Mouse (Mus musculus) monocyte, adult 2 months (primary cell): ENCODE results near the gene Sptssb.

Experiments used
- DNase-seq, 2 experiments: peaks; one replicate each; pipeline ENCODE4 v3.0.0; 2022; ENCODE audit warnings: low spot score in 2 of 2, low read depth in 1 of 2

Sptssb gene

GRCm38 (mm10) chr3:69839485-69839884, 20.3 kb downstream of the Sptssb start:
- DNase-seq = no peak

- no peak for DNase-seq
Observed at GRCm38 (mm10) chr3:69829532-69829931, 30.2 kb downstream of the Sptssb start.

GRCm38 (mm10) chr3:69824536-69824935, 35.2 kb downstream of the Sptssb start:
- DNase-seq = no peak

GRCm38 (mm10) chr3:69820614-69821013, 39.1 kb downstream of the Sptssb start:
- DNase-seq = no peak

GRCm38 (mm10) chr3:69819851-69820200, 39.9 kb downstream of the Sptssb start:
- DNase-seq = no peak

GRCm38 (mm10) chr3:69819146-69819850, 40.4 kb downstream of the Sptssb start:
- DNase-seq = no peak

- no peak for DNase-seq
Observed at GRCm38 (mm10) chr3:69818466-69818865, 41.3 kb downstream of the Sptssb start.

- no peak for DNase-seq
Observed at GRCm38 (mm10) chr3:69816547-69816946, 43.2 kb downstream of the Sptssb start.

- DNase-seq = no peak
Observed at GRCm38 (mm10) chr3:69813005-69813695, 46.6 kb downstream of the Sptssb start.

- no peak for DNase-seq
Observed at GRCm38 (mm10) chr3:69812442-69812841, 47.3 kb downstream of the Sptssb start.

- DNase-seq = no peak
Observed at GRCm38 (mm10) chr3:69808479-69808878, 51.3 kb downstream of the Sptssb start.

- DNase-seq = no peak
Observed at GRCm38 (mm10) chr3:69803137-69803536, 56.6 kb downstream of the Sptssb start.

GRCm38 (mm10) chr3:69800829-69801384, 58.8 kb downstream of the Sptssb start:
- DNase-seq = no peak

GRCm38 (mm10) chr3:69799096-69799495, 60.6 kb downstream of the Sptssb start:
- DNase-seq = no peak

- DNase-seq = no peak
Observed at GRCm38 (mm10) chr3:69797969-69798368, 61.8 kb downstream of the Sptssb start.

- no peak for DNase-seq
Observed at GRCm38 (mm10) chr3:69797533-69797932, 62.2 kb downstream of the Sptssb start.

GRCm38 (mm10) chr3:69792823-69793417, 66.8 kb downstream of the Sptssb start:
- DNase-seq = no peak

- no peak for DNase-seq
Observed at GRCm38 (mm10) chr3:69779246-69779796, 80.4 kb downstream of the Sptssb start.

GRCm38 (mm10) chr3:69773356-69773755, 86.4 kb downstream of the Sptssb start:
- no peak for DNase-seq
